Mouse (Mus musculus): ENCODE data around the gene Popdc3. TPM values are rescaled to one million over a fixed set of nuclear protein-coding genes. Genes with fewer than 3 reads are reported as not detected.

The Popdc3 gene
- total and polyA plus RNA-seq, 3 experiments = 13.4 to 35.5 (median 29.4) TPM

GRCm38 (mm10) chr10:45363396-45363795, 185.5 kb downstream of the Popdc3 start:
- H3K79me2 ChIP-seq (replicated peaks; ENCODE audit: control insufficient read depth, insufficient read depth, low read length) = no peaks in the 10 kb centered on the region
- H3K9ac ChIP-seq (ENCODE audit: low read depth, low read length) = no peak overlapping the region
- no peaks in the 10 kb centered on the region for H3K27me3 ChIP-seq (ENCODE audit: control insufficient read depth, insufficient read depth, low read length)
- peaks cover 2% of the 10 kb centered on the region; the same call in 1 of the 2 replicates for H3K36me3 ChIP-seq (ENCODE audit: control insufficient read depth, insufficient read depth, low read length)
- intact Hi-C loops (cut with DNase I) = no loop called here
- TF ChIP-seq EP300 (IDR thresholded peaks at IDR 0.05; ENCODE audit: insufficient read depth, low read depth, low read length) = no peak
- WGBS = 39% methylated on average over 5 of the region's 5 CpGs
- H3K4me1 ChIP-seq (ENCODE audit: control insufficient read depth, insufficient read depth, low read length) = peaks cover 3% of the 10 kb centered on the region; the same call in 1 of the 2 replicates
- no peak overlapping the region for H3K4me3 ChIP-seq
- H3K27ac ChIP-seq = peak overlapping the region; percentile 91
- peak; percentile 22 to 49 for DNase-seq

DNA sequence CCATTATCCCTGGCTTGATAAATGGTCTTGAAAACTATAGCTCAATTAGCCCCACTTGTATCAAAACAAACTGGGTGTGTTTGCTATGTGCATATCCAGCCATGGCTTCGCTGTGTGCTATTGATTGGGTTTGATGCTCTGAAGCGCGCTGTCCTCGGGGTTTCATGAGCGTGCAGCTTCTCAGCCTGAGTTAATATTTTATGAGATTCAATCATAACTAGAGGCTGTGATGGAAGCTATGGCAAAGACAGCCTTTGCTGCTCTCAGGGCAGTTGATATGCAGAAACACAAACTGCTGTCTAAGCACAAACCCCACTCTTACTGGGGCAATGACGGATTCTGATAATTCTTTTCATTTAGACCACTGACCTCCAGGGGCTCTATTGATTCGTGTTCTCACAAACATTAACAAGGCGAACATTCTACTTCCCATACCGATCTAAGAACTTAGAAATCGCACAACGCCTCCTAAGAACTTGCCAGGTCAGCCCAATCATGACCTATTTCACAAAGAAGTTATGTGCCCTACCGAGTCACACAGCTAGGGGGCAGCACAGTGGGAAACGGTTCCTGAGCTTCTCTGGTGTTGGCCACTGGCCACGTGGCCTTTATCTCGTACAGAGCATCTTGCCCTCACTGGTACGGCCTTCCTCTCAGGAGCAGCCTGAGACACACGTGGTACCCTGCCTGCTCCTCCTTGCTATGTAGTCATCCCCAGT, 189.2 kb downstream of the Popdc3 start:
- intact Hi-C loops (cut with DNase I) = no loop called here

More for the DNA sequence above, 189.2 kb downstream of the Popdc3 start:
- Histone ChIP-seq H3K36me3 (ENCODE audit: control insufficient read depth, insufficient read depth, low read length) (peaks cover 2% of the 10 kb centered on the region; the same call in 1 of the 2 replicates), H3K79me2 (replicated peaks; ENCODE audit: control insufficient read depth, insufficient read depth, low read length) (no peaks in the 10 kb centered on the region), H3K4me3 (no peak overlapping the region), H3K9ac (ENCODE audit: low read depth, low read length) (no peak overlapping the region), H3K4me1 (ENCODE audit: control insufficient read depth, insufficient read depth, low read length) (peaks cover 3% of the 10 kb centered on the region; the same call in 1 of the 2 replicates), H3K27ac (no peak overlapping the region), H3K27me3 (ENCODE audit: control insufficient read depth, insufficient read depth, low read length) (no peaks in the 10 kb centered on the region)
- 81% methylated on average over 17 of the region's 17 CpGs for WGBS
- TF ChIP-seq EP300 (IDR thresholded peaks at IDR 0.05; ENCODE audit: insufficient read depth, low read depth, low read length) (no peak), CTCF (IDR thresholded peaks at IDR 0.05) (0 out of 2 replicates have a peak, but pooled peaks have one; percentile 8)
- no peak for DNase-seq

Other genes with a start within 250 kb of the Popdc3 start
- gene Prep, start 110.9 kb upstream of the Popdc3 start, total RNA-seq (2021) = 10 to 100 TPM; 12.1 to 13.8 TPM
- 7.9 and 11.8 TPM in 2 replicates for gene Prep, start 110.9 kb upstream of the Popdc3 start, polyA plus RNA-seq (2012; rRNA removed)
- 10 to 100 TPM; 31.1 to 34.8 TPM for gene Bves, start 157.7 kb downstream of the Popdc3 start, total RNA-seq (2021)
- gene Bves, start 157.7 kb downstream of the Popdc3 start, polyA plus RNA-seq (2012; rRNA removed) = 25.0 and 44.5 TPM in 2 replicates

Measured in heart, adult 2 months (tissue).